Comparison of ENCODE assay signal across 8 mouse cellular contexts in genomic region chr17:56808518-56808917, GRCm38 (mm10). TPM values are rescaled to one million over a fixed set of nuclear protein-coding genes. Genes with fewer than 3 reads are reported as not detected.
DNase-seq lines count a peak whose midpoint lies in the region; ATAC-seq and TF ChIP-seq lines count a peak whose summit lies in the region.

No protein-coding gene starts in this region.

- WGBS in hindbrain, embryonic 11.5 days: 17% methylated on average over 9 of the region's 9 CpGs
- 8% methylated on average over 9 of the region's 9 CpGs for WGBS in lung, embryonic 15.5 days
- 14% methylated on average over 9 of the region's 9 CpGs for WGBS in olfactory bulb, adult 2 months
- 43% methylated on average over 9 of the region's 9 CpGs for WGBS in thymus, adult 2 months

- no peaks in the 10 kb centered on the region for H3K9me3 ChIP-seq in hindbrain, embryonic 11.5 days (ENCODE audit: control insufficient read depth, low read length)
- no peaks in the 10 kb centered on the region for H3K9me3 ChIP-seq in lung, embryonic 15.5 days

- DNase-seq in MN1 (ENCODE audit: low spot score): peak; percentile 91
- peak; percentile 63 for DNase-seq in cerebellum, adult 9-11 months
- peak; percentile 64 to 78 for DNase-seq in frontal cortex, postnatal 10 days (ENCODE audit: low spot score in 2 of 2)
- DNase-seq in hindbrain, embryonic 11.5 days (ENCODE audit: low spot score): peak; percentile 87
- peak; percentile 70 for DNase-seq in layer of hippocampus, adult 9-11 months
- DNase-seq in thymus, adult 2 months: peak; percentile 59

- peak; percentile 73 for ATAC-seq in hindbrain, embryonic 11.5 days (ENCODE audit: low FRiP score)
- peak; percentile 62; the same call in 1 of the 2 replicates for ATAC-seq in lung, embryonic 15.5 days (ENCODE audit: borderline replicate concordance, extremely low read depth, low FRiP score, low TSS enrichment)

- H3K4me2 ChIP-seq in hindbrain, embryonic 11.5 days (replicated peaks; ENCODE audit: low read depth, low read length): no peak overlapping the region
- H3K4me2 ChIP-seq in lung, embryonic 15.5 days: no peak overlapping the region

- H3K36me3 ChIP-seq in hindbrain, embryonic 11.5 days (ENCODE audit: control insufficient read depth, insufficient read depth, low read length): no peaks in the 10 kb centered on the region
- no peaks in the 10 kb centered on the region for H3K36me3 ChIP-seq in lung, embryonic 15.5 days
- no peaks in the 10 kb centered on the region for H3K36me3 ChIP-seq in thymus, adult 2 months (ENCODE audit: control insufficient read depth, insufficient read depth, low read length)

- no peak for TF ChIP-seq POLR2A in olfactory bulb, adult 2 months (IDR thresholded peaks at IDR 0.05; ENCODE audit: insufficient read depth, low read depth, low read length)
- TF ChIP-seq POLR2A in thymus, adult 2 months (IDR thresholded peaks at IDR 0.05; ENCODE audit: control insufficient read depth, extremely low read depth, insufficient read depth, low read length, poor library complexity): no peak

- no peak overlapping the region for H3K4me3 ChIP-seq in hindbrain, embryonic 11.5 days (ENCODE audit: low read depth, low read length)
- H3K4me3 ChIP-seq in lung, embryonic 15.5 days: no peak overlapping the region
- H3K4me3 ChIP-seq in olfactory bulb, adult 2 months (ENCODE audit: insufficient read depth, low read depth, low read length): no peak overlapping the region
- H3K4me3 ChIP-seq in thymus, adult 2 months (ENCODE audit: control insufficient read depth, insufficient read depth, low read length): no peak overlapping the region

- H3K27ac ChIP-seq in hindbrain, embryonic 11.5 days (ENCODE audit: low read depth, low read length): no peak overlapping the region
- no peak overlapping the region for H3K27ac ChIP-seq in lung, embryonic 15.5 days
- no peak overlapping the region for H3K27ac ChIP-seq in olfactory bulb, adult 2 months (ENCODE audit: insufficient read depth, low read depth, low read length)
- H3K27ac ChIP-seq in thymus, adult 2 months (ENCODE audit: control insufficient read depth, insufficient read depth, low read length): no peak overlapping the region

- no peak overlapping the region for H3K9ac ChIP-seq in hindbrain, embryonic 11.5 days (ENCODE audit: low read depth, low read length)
- no peak overlapping the region for H3K9ac ChIP-seq in lung, embryonic 15.5 days

- peak; percentile 97 for TF ChIP-seq CTCF in olfactory bulb, adult 2 months (IDR thresholded peaks at IDR 0.05; ENCODE audit: insufficient read depth, low read depth, low read length)
- TF ChIP-seq CTCF in thymus, adult 2 months (IDR thresholded peaks at IDR 0.05; ENCODE audit: borderline replicate concordance, control insufficient read depth, extremely low read depth, insufficient read depth, low read length, poor library complexity): peak; percentile 90

- peaks cover 2% of the 10 kb centered on the region; the same call in 1 of the 2 replicates for H3K27me3 ChIP-seq in hindbrain, embryonic 11.5 days (ENCODE audit: control insufficient read depth, insufficient read depth, low read length)
- no peaks in the 10 kb centered on the region for H3K27me3 ChIP-seq in lung, embryonic 15.5 days
- H3K27me3 ChIP-seq in thymus, adult 2 months (ENCODE audit: control insufficient read depth, insufficient read depth, low read length): no peaks in the 10 kb centered on the region

- peaks cover 9% of the 10 kb centered on the region for H3K4me1 ChIP-seq in hindbrain, embryonic 11.5 days (replicated peaks; ENCODE audit: control insufficient read depth, insufficient read depth, low read length)
- peaks cover 27% of the 10 kb centered on the region for H3K4me1 ChIP-seq in lung, embryonic 15.5 days
- peaks cover 23% of the 10 kb centered on the region for H3K4me1 ChIP-seq in olfactory bulb, adult 2 months (ENCODE audit: control insufficient read depth, insufficient read depth, low read length)
- peaks cover 11% of the 10 kb centered on the region; the same call in 1 of the 2 replicates for H3K4me1 ChIP-seq in thymus, adult 2 months (replicated peaks; ENCODE audit: control insufficient read depth, insufficient read depth, low read length)

RNA-seq across cellular contexts. Expression of gene Rfx2, which starts 22.3 kb away (rescaled TPM):
- 6.4 and 6.7 TPM in 2 replicates for polyA plus RNA-seq in hindbrain, embryonic 11.5 days (2014; fragmentation: Nextera tagmentation; extraction: Ambion mirVana)
- polyA plus RNA-seq in lung, embryonic 15.5 days (2015; fragmentation: Nextera tagmentation; extraction: Ambion mirVana): 5.2 and 6.0 TPM in 2 replicates
- polyA plus RNA-seq in olfactory bulb, adult 2 months (2012; ENCODE audit: insufficient read depth, insufficient read length, low replicate concordance, missing spikeins): not detected in 2 replicates
- polyA plus RNA-seq in thymus, adult 2 months (2012; rRNA removed): 31.3 and 44.2 TPM in 2 replicates

RNA-seq across cellular contexts. Expression of gene Prr22, which starts 38.5 kb away (rescaled TPM):
- polyA plus RNA-seq in hindbrain, embryonic 11.5 days (2014; fragmentation: Nextera tagmentation; extraction: Ambion mirVana): 0.49 and 0.71 TPM in 2 replicates
- polyA plus RNA-seq in lung, embryonic 15.5 days (2015; fragmentation: Nextera tagmentation; extraction: Ambion mirVana): 1.0 and 1.2 TPM in 2 replicates
- not detected in 2 replicates for polyA plus RNA-seq in olfactory bulb, adult 2 months (2012; ENCODE audit: insufficient read depth, insufficient read length, low replicate concordance, missing spikeins)
- 4.1 and 4.5 TPM in 2 replicates for polyA plus RNA-seq in thymus, adult 2 months (2012; rRNA removed)

RNA-seq across cellular contexts. Expression of gene Dus3l, which starts 44.0 kb away (rescaled TPM):
- 30.3 and 35.4 TPM in 2 replicates for polyA plus RNA-seq in hindbrain, embryonic 11.5 days (2014; fragmentation: Nextera tagmentation; extraction: Ambion mirVana)
- polyA plus RNA-seq in lung, embryonic 15.5 days (2015; fragmentation: Nextera tagmentation; extraction: Ambion mirVana): 42.6 and 46.5 TPM in 2 replicates
- polyA plus RNA-seq in olfactory bulb, adult 2 months (2012; ENCODE audit: insufficient read depth, insufficient read length, low replicate concordance, missing spikeins): not detected in 2 replicates
- polyA plus RNA-seq in thymus, adult 2 months (2012; rRNA removed): 142 and 157 TPM in 2 replicates

RNA-seq across cellular contexts. Expression of gene Nrtn, which starts 51.2 kb away (rescaled TPM):
- 4.4 and 4.6 TPM in 2 replicates for polyA plus RNA-seq in hindbrain, embryonic 11.5 days (2014; fragmentation: Nextera tagmentation; extraction: Ambion mirVana)
- 9.4 and 9.5 TPM in 2 replicates for polyA plus RNA-seq in lung, embryonic 15.5 days (2015; fragmentation: Nextera tagmentation; extraction: Ambion mirVana)
- not detected in 2 replicates for polyA plus RNA-seq in olfactory bulb, adult 2 months (2012; ENCODE audit: insufficient read depth, insufficient read length, low replicate concordance, missing spikeins)
- polyA plus RNA-seq in thymus, adult 2 months (2012; rRNA removed): 37.6 and 44.4 TPM in 2 replicates
